8 mouse cellular contexts compared by ENCODE assay signal in genomic region chr1:88701870-88702661, GRCm38 (mm10). TPM values are rescaled to one million over a fixed set of nuclear protein-coding genes. Genes with fewer than 3 reads are reported as not detected.
A peak's percentile ranks its signal among the peaks of the same experiment; 100 is the strongest.
DNase-seq lines count a peak whose midpoint lies in the region; ATAC-seq and TF ChIP-seq lines count a peak whose summit lies in the region.

Arl4c (minus strand) TSS chr1:88702221.

- peaks cover 19% of the 10 kb centered on the region for H3K36me3 ChIP-seq in forebrain, embryonic 10.5 days (replicated peaks)
- peaks cover 10% of the 10 kb centered on the region for H3K36me3 ChIP-seq in heart, embryonic 13.5 days
- no peaks in the 10 kb centered on the region for H3K36me3 ChIP-seq in kidney, postnatal 0 days (ENCODE audit: insufficient read depth, low read length)
- H3K36me3 ChIP-seq in liver, embryonic 12.5 days: no peaks in the 10 kb centered on the region
- peaks cover 14% of the 10 kb centered on the region for H3K36me3 ChIP-seq in myocyte (ENCODE audit: control insufficient read depth, insufficient read depth)

- peak; percentile 50; the same call in 1 of the 2 replicates for TF ChIP-seq POLR2A in bone marrow, adult 2 months (IDR thresholded peaks at IDR 0.05; ENCODE audit: borderline replicate concordance, control insufficient read depth, low read depth, low read length)
- TF ChIP-seq POLR2A in myocyte (IDR thresholded peaks at IDR 0.05; ENCODE audit: insufficient read length, low read depth): peak; percentile 88

- no peak for TF ChIP-seq CTCF in bone marrow, adult 2 months (IDR thresholded peaks at IDR 0.05; ENCODE audit: control insufficient read depth, insufficient read depth, low read length)
- 0 out of 2 replicates have a peak, but pooled peaks have one; percentile 0 for TF ChIP-seq CTCF in kidney, postnatal 0 days (IDR thresholded peaks at IDR 0.05; ENCODE audit: low read depth)

- peak within 1 kb of the TSS; percentile 86 for H3K4me2 ChIP-seq in heart, embryonic 13.5 days
- H3K4me2 ChIP-seq in kidney, postnatal 0 days (ENCODE audit: low read length): peak within 1 kb of the TSS; percentile 80
- H3K4me2 ChIP-seq in liver, embryonic 12.5 days: peak within 1 kb of the TSS; percentile 87
- H3K4me2 ChIP-seq in myocyte (ENCODE audit: low read depth): peak within 1 kb of the TSS; percentile 87

- peaks cover 44% of the 10 kb centered on the region for H3K79me2 ChIP-seq in myocyte (ENCODE audit: control insufficient read depth, insufficient read depth)

- H3K9me3 ChIP-seq in forebrain, embryonic 10.5 days: no peaks in the 10 kb centered on the region
- no peaks in the 10 kb centered on the region for H3K9me3 ChIP-seq in heart, embryonic 13.5 days
- no peaks in the 10 kb centered on the region for H3K9me3 ChIP-seq in kidney, postnatal 0 days (replicated peaks; ENCODE audit: low read length)
- no peaks in the 10 kb centered on the region for H3K9me3 ChIP-seq in liver, embryonic 12.5 days (replicated peaks)

- WGBS in bone marrow, adult 2 months: under 1% methylated on average over 91 of the region's 91 CpGs
- under 1% methylated on average over 84 of the region's 91 CpGs for WGBS in forebrain, embryonic 10.5 days
- under 1% methylated on average over 86 of the region's 91 CpGs for WGBS in heart, embryonic 13.5 days
- under 1% methylated on average over 89 of the region's 91 CpGs for WGBS in kidney, postnatal 0 days
- under 1% methylated on average over 91 of the region's 91 CpGs for WGBS in liver, embryonic 12.5 days (ENCODE audit: insufficient replicate concordance)

- H3ac ChIP-seq in myocyte (ENCODE audit: control insufficient read depth, insufficient read length): peak within 1 kb of the TSS; percentile 84

- ATAC-seq in heart, embryonic 13.5 days (ENCODE audit: extremely low read depth, insufficient number of reproducible peaks, low FRiP score, low TSS enrichment): peak; percentile 76
- peak; percentile 85 for ATAC-seq in kidney, postnatal 0 days (replicated peaks; ENCODE audit: low FRiP score, low read depth)
- ATAC-seq in liver, embryonic 12.5 days: peak; percentile 77

- H3K4me1 ChIP-seq in bone marrow, adult 2 months (ENCODE audit: control insufficient read depth, insufficient read depth, low read length): no peaks in the 10 kb centered on the region; the same call in 1 of the 2 replicates
- peaks cover 65% of the 10 kb centered on the region for H3K4me1 ChIP-seq in forebrain, embryonic 10.5 days
- H3K4me1 ChIP-seq in heart, embryonic 13.5 days: peaks cover 33% of the 10 kb centered on the region
- H3K4me1 ChIP-seq in kidney, postnatal 0 days (replicated peaks; ENCODE audit: insufficient read depth, low read length): no peaks in the 10 kb centered on the region
- peaks cover 15% of the 10 kb centered on the region for H3K4me1 ChIP-seq in liver, embryonic 12.5 days

- peak within 1 kb of the TSS; percentile 92 for H3K9ac ChIP-seq in heart, embryonic 13.5 days
- peak within 1 kb of the TSS; percentile 87 for H3K9ac ChIP-seq in kidney, postnatal 0 days (ENCODE audit: low read depth, low read length)
- H3K9ac ChIP-seq in liver, embryonic 12.5 days: peak within 1 kb of the TSS; percentile 59

- H3K27ac ChIP-seq in bone marrow, adult 2 months (ENCODE audit: control insufficient read depth, insufficient read depth, low read depth, low read length, poor library complexity): peak within 1 kb of the TSS; percentile 94
- H3K27ac ChIP-seq in forebrain, embryonic 10.5 days: peak within 1 kb of the TSS; percentile 99
- H3K27ac ChIP-seq in heart, embryonic 13.5 days (replicated peaks): peak within 1 kb of the TSS; percentile 91
- H3K27ac ChIP-seq in kidney, postnatal 0 days: peak within 1 kb of the TSS; percentile 95
- peak within 1 kb of the TSS; percentile 10; the same call in 1 of the 2 replicates for H3K27ac ChIP-seq in liver, embryonic 12.5 days

- DNase-seq in B cell, adult 2 months: peak; percentile 82 to 84
- DNase-seq in forebrain, embryonic 10.5 days (ENCODE audit: extremely low spot score, low spot score): peak; percentile 91
- peak; percentile 87 for DNase-seq in kidney, postnatal 0 days (ENCODE audit: low spot score)
- DNase-seq in spleen, postnatal 4 days (ENCODE audit: low spot score in 2 of 2): peak; percentile 71 to 87

- peak within 1 kb of the TSS; percentile 91 for H3K4me3 ChIP-seq in bone marrow, adult 2 months (replicated peaks; ENCODE audit: control insufficient read depth, low read depth, low read length)
- H3K4me3 ChIP-seq in forebrain, embryonic 10.5 days: peak within 1 kb of the TSS; percentile 95
- peak within 1 kb of the TSS; percentile 91 for H3K4me3 ChIP-seq in heart, embryonic 13.5 days
- peak within 1 kb of the TSS; percentile 81 for H3K4me3 ChIP-seq in kidney, postnatal 0 days (replicated peaks; ENCODE audit: low read depth, low read length)
- H3K4me3 ChIP-seq in liver, embryonic 12.5 days: peak within 1 kb of the TSS; percentile 62
- peak within 1 kb of the TSS; percentile 100 for H3K4me3 ChIP-seq in myocyte

- H3K27me3 ChIP-seq in forebrain, embryonic 10.5 days (ENCODE audit: poor library complexity, severe bottlenecking): peaks cover 19% of the 10 kb centered on the region
- H3K27me3 ChIP-seq in heart, embryonic 13.5 days (replicated peaks): no peaks in the 10 kb centered on the region
- H3K27me3 ChIP-seq in kidney, postnatal 0 days (ENCODE audit: insufficient read depth, low read length): no peaks in the 10 kb centered on the region
- H3K27me3 ChIP-seq in liver, embryonic 12.5 days (replicated peaks): peaks cover 53% of the 10 kb centered on the region
- no peaks in the 10 kb centered on the region for H3K27me3 ChIP-seq in myocyte (ENCODE audit: control insufficient read depth, insufficient read depth, insufficient read length)

TF ChIP-seq in myocyte, 11 proteins besides CTCF, POLR2A, EP300 and RAD21:
- TF ChIP-seq SRF (IDR thresholded peaks at IDR 0.05; ENCODE audit: control insufficient read depth, insufficient read length, low read depth) (peak; percentile 58), MYOD1 (IDR thresholded peaks at IDR 0.05; ENCODE audit: control insufficient read depth in 1 of 3, insufficient read length in 2 of 3, low read depth in 2 of 3) (peak in 2 of 3 experiments; percentile 52 to 74), REST (IDR thresholded peaks at IDR 0.05; ENCODE audit: insufficient read depth, insufficient read length) (peak; percentile 52), E2F4 (IDR thresholded peaks at IDR 0.05; ENCODE audit: insufficient read depth) (peak; percentile 68), CEBPB (IDR thresholded peaks at IDR 0.05; ENCODE audit: insufficient read depth, poor library complexity, severe bottlenecking) (no peak), POLR2AphosphoS2 (IDR thresholded peaks at IDR 0.05; ENCODE audit: insufficient read length, low read depth) (peak; percentile 91), USF1 (IDR thresholded peaks at IDR 0.05; ENCODE audit: low read depth) (no peak), TCF3 (IDR thresholded peaks at IDR 0.05; ENCODE audit: insufficient read length, low read depth) (no peak), MAX (IDR thresholded peaks at IDR 0.05; ENCODE audit: low read depth) (no peak), TCF12 (IDR thresholded peaks at IDR 0.05; ENCODE audit: insufficient read depth, poor library complexity, severe bottlenecking) (no peak), MYOG (IDR thresholded peaks at IDR 0.05; ENCODE audit: control insufficient read depth in 1 of 3, insufficient read depth in 1 of 3, insufficient read length in 2 of 3, low read depth in 2 of 3) (peak in 2 of 3 experiments; percentile 22 to 78)

RNA-seq across cellular contexts. Expression of gene Arl4c, which starts in this region (rescaled TPM):
- polyA plus RNA-seq in bone marrow, adult 2 months (2011; ENCODE audit: insufficient read depth, insufficient read length, low replicate concordance, missing spikeins): 3.0 and 4.5 TPM in 2 replicates
- 21.8 and 22.3 TPM in 2 replicates for polyA plus RNA-seq in forebrain, embryonic 10.5 days (2016; fragmentation: Nextera tagmentation; extraction: Ambion mirVana)
- 6.6 and 7.6 TPM in 2 replicates for polyA plus RNA-seq in heart, embryonic 13.5 days (2015; fragmentation: Nextera tagmentation; extraction: Ambion mirVana)
- 29.1 and 30.6 TPM in 2 replicates for polyA plus RNA-seq in kidney, postnatal 0 days (2015; fragmentation: Nextera tagmentation; extraction: Ambion mirVana)
- 1.8 and 2.3 TPM in 2 replicates for polyA plus RNA-seq in liver, embryonic 12.5 days (2016; fragmentation: Nextera tagmentation; extraction: Ambion mirVana)
- polyA plus RNA-seq in myocyte (2012; fragmentation: generic; extraction: Trizol): 25.2 TPM

Comparison
In these comparisons a context has a peak if more than half of its experiments do, and no peak if none do; other contexts are left out.
1. Peak in every context shown above with its lines: DNase-seq, ATAC-seq, H3K4me3 ChIP-seq and H3K27ac ChIP-seq.
2. H3K27ac ChIP-seq: peak in every context shown above with its lines; median percentile 99 in forebrain, embryonic 10.5 days; 95 in kidney, postnatal 0 days; 94 in bone marrow, adult 2 months; 91 in heart, embryonic 13.5 days; 10 in liver, embryonic 12.5 days.